Mouse (Mus musculus): ENCODE measurements around the gene Sub1.
A peak's percentile ranks its signal among the peaks of the same experiment; 100 is the strongest.

Sub1 gene

DNA sequence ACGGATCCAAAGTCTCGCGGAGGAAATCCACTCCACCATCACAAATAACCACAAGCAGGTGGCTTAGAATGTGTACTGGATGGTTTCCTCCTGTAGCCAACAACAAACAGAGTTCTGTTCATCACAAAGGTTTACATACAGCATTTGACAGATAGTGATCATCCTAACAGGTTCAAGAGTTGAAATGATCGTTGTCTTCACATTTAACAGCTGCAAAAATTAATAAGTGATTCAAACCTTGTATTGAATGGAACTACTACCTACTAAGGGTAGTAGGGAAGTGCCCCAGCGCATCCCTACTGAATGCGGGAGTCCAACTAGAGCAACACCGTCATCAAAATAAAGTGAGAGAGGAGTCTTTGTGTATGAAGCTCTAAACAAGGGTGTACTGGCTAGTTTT lies at the start of gene Sub1:
TSS of gene Sub1 (minus strand) at position 101 of the 400 bp plus-strand sequence.
- DNase-seq (ENCODE audit: low read depth, low spot score): no peak

DNA sequence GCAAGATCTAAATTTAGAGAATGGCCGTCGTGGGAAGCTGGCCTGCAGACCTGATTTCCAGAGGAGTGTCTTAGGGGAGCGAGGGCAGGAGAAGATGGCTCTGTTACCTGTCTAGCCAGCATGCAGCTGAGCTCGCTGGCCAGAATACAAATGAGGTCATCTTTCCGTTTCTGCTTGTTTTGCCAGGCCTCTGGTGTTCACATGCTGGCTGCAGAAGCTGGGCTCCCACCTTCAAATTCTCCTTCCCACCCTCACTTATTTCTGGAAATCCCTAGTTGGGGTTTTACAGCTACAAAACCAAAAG lies 43.6 kb upstream of the Sub1 start:
- no peak for DNase-seq (ENCODE audit: low read depth, low spot score)

DNA sequence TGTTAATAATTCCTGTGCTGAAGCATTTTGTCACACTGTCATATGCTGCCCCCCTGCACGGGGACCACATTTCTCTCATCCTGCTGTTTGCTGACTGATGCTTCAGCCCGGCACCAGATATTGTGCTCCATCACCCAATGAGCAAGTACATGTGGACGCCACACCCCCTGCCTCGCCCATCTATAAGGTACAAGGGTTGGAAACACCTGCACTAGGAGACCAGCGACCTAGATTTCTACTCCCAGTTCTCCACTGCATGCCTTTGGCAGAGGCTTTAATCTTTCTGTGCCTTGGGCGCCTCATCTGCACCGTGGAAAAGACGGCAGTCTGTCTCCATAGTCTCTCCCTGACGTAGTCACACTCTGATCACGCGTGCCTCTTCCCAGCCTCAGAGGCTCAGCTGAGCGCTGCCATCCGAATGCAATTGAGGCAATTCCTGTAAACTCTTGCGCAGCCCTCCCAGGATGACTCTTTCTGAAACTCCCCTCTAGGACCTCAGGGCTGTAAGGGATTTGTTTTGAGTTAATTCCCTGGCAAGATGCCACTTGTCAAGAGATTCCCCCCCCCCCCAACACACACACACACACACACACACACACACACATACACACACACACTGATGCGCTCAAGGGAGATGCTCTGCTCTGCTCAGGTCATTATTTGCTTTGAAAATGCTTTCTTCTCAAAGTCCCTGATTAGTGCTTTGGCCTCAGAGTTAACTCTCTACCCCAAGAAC lies 43.1 kb upstream of the Sub1 start:
- DNase-seq (ENCODE audit: low read depth, low spot score): peak; percentile 61

DNA sequence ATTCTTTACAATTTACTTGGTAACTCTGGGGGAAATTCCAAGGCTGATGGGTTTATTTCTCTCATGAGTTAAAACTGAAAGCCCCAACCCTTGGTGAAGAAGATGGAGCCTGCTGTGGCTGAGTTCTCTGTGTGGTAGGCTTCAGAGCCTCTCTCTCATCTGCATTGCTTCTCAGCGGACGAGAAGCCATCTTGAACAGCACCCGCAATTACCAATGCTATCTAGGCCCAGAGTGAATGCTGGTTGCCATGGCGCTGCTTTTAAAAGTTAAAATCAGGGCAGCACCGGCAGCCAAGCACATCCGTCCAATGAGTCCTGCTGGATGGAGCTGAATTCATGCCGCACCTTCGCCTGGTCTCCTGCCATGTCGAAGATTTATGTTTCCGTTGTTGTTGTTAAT lies 42.5 kb upstream of the Sub1 start:
- DNase-seq (ENCODE audit: low read depth, low spot score): peak; percentile 81

DNA sequence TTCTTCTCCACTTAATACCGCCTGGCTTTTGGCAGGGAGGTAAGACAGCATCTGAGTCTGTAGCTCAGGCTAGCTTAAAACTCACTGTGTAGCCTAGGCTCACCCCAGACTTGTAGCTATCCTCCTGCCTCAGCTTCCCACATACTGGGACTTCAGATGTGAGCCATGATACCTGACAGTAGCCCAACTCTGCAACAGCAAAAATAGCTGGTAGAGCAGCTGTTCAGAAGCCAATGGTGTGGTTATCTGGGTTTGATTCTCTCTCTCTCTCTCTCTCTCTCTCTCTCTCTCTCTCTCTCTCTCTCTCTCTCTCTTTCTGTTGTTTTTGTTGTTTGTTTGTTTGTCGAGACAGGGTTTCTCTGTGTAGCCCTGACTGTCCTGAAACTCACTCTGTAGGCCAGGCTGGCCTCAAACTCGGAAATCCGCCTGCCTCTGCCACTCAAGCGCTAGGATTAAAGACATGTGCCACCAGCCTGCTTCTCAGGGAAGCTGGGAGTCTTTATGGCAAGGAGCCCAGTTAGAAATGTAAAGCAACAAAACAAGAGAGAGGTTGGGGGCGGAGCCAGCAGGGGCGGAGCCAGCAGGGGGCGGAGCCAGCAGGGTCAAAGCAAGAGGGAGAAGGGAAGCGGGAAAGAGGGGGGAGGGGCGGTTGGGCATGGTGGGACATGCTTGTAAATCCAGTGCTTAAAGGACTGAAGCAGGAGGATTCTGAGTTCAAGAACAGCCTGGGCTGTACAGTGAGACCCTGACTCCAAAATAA lies 41.3 kb upstream of the Sub1 start:
- peak; percentile 94 for DNase-seq (ENCODE audit: low read depth, low spot score)

DNA sequence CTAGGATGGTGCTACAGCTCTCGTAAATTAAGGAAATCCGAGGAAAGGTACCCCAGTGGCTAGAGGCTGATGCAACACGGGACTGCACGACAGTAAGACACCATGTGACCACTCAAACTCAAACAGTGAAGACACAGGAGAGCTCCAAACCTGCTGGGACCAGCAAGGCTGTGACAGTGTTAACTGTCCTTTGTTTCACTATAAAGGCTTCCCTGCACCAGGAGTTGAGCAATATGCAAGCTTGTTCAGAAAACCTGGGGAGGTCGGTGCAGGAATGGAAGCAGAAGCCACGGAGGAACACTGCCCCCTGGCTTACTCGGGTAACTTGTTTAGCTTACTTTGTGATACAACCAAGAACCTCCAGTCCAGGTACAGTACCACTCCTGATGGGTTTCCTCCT lies 40.4 kb upstream of the Sub1 start:
- peak; percentile 88 for DNase-seq (ENCODE audit: low read depth, low spot score)

DNA sequence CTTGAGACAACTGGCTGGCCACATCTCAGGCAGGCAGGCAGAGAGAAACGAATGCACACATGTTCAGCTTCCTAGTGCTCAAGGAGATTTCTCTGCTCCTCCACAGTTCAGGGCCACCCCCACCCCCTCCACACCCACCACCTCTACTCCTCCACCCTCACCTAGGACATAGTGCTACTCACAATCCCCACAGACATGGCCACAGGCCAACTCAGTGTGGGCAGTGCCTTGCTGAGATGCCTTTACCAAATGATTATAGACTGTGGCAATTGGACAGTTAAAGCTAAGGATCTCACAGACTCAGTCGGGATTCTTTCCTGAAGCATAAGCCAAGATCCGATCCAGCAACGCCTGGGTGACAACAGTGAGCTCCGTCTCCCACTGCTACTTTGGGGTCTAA lies 39.9 kb upstream of the Sub1 start:
- DNase-seq (ENCODE audit: low read depth, low spot score): no peak

DNA sequence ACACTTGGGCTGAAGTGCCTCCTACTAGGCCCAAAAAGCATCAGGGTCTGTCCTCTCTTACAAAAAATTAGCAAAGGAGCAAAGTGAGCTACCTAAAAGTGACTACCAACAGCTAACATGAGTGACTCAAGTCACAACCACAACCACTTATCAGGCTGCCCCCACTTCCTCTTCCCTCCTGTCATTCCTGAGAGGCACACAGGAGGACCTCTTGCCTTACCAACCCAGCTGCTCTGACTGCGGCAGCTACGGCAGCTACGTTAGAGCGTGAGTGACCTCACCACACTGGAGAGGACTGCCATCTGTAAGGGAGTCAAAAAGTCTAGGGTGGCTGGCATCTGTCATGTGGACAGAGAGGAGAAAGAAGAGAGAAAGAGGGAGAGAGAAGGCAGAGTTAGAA lies 37.5 kb upstream of the Sub1 start:
- DNase-seq (ENCODE audit: low read depth, low spot score): no peak

DNA sequence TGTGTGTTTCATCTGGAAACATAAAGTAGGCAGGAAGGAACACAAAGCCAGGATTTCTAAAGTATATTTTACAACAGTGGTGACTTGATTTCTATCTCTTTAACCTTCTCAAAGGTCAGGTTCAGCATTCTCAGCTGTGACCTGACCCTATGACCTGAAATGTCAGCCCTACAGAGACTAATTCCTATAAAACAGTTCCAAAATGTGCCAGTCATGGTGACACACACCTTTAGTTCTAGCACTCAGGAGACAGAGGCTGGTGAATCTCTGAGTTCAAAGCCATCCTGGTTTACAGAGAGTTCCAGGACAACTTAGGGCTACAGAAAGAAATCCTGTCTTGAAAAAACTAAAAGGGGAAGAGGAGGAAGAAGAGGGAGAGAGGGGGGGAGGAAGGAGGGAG lies 36.4 kb upstream of the Sub1 start:
- peak; percentile 65 for DNase-seq (ENCODE audit: low read depth, low spot score)

DNA sequence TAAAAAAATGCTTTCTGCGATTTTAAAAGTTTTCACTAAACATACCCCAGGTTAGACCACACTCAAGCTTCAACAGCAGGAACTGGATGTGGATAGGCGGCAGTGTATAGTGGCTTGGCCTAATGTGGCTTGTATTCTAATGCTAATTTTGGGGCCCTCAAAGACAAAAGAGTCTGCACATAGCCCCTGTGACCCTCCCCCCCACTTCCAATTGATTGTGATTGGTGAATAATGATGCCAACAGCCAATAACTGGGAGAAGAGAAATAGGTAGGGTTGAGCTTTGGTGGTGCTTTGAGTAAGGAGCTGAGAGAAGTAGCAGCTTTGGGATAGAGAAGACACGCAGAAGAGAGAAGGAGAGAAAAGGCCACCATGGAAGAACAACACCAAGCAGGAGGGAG lies 35.7 kb upstream of the Sub1 start:
- peak; percentile 98 for DNase-seq (ENCODE audit: low read depth, low spot score)

DNA sequence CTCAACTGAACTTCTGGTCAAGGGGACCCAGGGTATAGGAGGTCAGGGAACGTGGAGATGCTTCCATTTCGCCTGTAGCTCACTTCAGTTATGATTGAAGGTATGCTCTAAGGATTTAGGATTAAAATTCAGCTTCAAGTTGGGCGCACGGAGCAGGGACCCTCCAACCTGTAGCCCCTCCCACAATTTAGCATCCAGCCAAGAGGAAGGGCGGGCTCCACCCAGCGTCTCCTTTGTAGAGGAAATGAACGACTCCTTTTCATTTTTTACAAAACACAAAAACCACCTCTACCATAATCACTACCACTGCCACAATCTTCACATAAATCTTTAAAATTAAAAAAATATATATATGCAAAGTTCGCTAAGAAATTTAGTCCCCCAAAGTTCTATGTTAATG lies 35.1 kb upstream of the Sub1 start:
- DNase-seq (ENCODE audit: low read depth, low spot score): peak; percentile 53

DNA sequence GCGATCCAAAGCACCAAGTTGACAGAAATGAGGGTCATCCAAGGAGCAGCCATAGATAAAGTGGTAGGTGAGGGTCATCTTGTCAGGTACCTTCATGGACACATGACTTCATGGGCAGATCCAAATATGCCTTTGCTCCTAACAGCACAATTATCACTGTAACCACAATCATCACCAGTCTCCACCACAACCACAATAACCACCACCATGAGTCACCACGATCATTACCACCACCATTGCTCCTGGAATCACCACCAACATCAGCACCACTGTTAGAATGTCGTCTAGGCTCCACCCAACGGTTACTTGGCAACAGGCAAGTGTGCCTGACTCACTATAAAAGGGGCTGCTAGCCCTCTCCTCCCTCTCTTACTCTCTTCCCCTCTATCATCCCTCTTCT lies 33.4 kb upstream of the Sub1 start:
- DNase-seq (ENCODE audit: low read depth, low spot score): no peak

DNA sequence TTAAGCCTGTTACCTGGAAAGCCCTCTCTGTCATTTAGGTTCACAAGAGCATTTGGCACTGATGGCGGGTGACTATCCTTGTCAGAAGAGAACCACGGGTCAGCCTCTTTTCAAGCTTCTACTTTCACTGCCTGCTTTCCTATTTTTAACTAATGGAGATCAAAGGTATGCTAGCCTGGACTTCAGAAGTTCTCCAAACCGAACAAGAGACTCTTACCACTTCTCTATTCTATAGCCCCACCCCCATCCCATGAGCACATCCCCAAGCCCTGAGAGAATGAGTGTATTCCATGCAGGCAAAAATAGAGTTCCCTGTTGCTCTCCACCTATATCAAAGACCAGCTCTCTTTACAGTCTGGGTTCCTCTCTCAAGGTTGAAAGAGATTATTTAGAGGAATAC lies 31.0 kb upstream of the Sub1 start:
- no peak for DNase-seq (ENCODE audit: low read depth, low spot score)

DNA sequence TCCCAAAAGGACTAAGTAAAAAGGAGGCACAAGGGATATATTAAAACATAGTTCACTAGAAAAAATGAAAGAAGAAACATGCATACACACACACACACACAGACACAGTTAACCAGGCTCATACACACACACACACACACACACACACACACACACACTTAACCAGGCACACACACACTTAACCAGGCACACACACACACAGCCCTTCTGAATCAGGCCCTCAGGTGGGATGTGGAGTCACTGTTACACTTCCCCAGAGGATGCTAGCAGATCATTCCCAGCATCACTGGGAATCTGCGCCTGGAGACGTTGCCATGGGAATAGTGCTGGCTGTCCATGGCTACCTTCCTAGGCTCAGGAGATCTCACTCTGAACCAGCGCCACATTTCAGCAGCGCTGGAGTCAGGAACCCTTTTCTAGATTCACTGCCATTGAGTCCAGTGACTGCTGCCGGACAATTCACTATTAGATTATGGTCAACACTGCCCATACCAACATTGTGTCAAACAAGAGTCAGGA lies 30.2 kb upstream of the Sub1 start:
- DNase-seq (ENCODE audit: low read depth, low spot score): no peak

DNA sequence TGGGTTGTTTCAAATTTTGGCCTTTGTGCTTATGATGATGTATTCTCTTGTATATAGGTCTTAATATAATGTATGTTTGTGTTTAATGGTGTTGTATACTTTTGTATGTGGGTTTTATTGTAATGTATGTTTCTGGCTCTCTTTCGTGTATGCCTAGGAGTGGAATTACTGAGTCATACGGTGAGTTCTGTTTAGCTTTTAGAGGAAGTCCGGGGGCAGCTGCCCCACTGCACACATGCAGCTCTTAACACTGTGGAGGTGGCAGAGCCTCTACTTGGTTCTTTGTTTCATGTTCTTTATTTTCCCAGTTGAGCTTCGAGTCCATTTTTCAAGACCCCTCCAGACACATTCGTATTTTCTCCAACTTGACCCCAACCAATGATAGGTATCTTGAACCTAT lies 29.2 kb upstream of the Sub1 start:
- no peak for DNase-seq (ENCODE audit: low read depth, low spot score)

DNA sequence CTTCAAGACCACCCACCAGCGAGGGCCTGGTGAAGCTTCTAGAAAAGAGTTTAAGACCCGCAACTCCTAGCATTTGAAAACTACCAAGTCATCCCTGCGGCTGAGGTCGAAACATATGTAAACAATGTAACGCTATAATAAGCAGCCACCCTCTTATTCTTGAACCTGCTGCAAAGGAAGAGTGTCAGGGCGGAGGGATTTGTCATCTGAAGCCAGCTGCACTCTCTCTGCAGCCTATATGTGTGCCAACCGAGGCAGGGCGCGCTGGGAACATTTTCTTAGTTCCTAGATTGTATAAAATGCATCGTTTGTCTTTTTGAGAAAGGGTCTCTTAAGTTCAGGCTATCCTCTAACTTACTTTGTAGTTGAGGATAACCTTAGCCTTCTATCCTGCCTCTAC lies 28.6 kb upstream of the Sub1 start:
- no peak for DNase-seq (ENCODE audit: low read depth, low spot score)

DNA sequence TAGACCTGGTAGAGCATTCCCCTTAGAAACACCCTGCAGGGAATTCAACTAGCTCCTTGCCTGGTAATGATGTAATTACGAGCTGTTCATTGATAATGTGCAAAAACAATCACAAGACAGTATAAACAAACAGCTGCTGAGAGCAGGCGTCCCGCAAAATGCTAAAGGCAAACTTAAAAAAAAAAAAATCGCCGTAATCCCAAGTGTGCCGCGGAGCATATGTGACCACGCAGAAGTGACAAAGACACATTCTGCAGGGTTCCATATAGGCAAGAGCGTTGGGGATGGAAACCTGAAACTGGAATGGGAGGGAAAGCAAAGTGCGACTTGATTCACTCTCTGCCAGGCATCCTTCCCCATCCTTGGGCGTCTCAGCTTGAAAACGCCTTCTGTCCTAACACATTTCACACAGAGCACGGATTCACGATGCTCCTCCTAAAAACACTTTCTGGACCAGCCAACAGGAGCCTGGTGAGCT lies 28.0 kb upstream of the Sub1 start:
- DNase-seq (ENCODE audit: low read depth, low spot score): no peak

DNA sequence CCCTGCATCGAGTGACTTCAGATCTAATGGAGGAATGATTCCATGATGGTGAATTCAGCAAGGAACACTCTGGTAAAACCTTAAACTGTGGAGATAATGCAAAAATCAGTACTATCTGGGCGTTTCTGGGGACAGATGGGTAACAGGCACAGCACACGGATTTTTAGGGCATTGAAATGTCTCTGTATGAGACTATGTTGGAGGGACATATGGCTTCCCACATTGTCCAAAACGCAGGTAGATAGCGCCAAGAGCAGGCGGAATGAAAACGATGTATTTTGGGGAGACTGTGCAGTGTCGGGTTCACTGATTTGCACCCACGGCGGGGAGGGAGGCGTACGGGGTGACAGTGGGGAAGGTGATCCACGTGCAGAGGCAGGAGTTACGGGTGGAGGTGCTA lies 22.7 kb upstream of the Sub1 start:
- DNase-seq (ENCODE audit: low read depth, low spot score): no peak

DNA sequence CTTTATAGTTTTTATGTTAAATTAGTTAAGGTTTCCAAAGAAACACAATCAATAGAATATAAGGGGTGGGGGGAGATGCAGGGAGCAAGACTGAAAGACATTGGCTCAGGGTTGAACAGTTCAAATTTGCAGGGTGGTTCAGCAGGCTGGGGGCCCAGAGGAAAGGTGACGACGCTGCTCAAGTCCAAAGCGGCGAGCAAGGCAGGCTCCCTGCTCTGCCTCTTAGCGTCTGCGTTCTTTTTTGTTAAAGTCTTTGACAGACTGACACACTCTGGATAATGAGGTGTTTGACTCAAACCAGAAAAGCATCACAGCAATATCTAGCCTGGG lies 21.6 kb upstream of the Sub1 start:
- DNase-seq (ENCODE audit: low read depth, low spot score): no peak

DNA sequence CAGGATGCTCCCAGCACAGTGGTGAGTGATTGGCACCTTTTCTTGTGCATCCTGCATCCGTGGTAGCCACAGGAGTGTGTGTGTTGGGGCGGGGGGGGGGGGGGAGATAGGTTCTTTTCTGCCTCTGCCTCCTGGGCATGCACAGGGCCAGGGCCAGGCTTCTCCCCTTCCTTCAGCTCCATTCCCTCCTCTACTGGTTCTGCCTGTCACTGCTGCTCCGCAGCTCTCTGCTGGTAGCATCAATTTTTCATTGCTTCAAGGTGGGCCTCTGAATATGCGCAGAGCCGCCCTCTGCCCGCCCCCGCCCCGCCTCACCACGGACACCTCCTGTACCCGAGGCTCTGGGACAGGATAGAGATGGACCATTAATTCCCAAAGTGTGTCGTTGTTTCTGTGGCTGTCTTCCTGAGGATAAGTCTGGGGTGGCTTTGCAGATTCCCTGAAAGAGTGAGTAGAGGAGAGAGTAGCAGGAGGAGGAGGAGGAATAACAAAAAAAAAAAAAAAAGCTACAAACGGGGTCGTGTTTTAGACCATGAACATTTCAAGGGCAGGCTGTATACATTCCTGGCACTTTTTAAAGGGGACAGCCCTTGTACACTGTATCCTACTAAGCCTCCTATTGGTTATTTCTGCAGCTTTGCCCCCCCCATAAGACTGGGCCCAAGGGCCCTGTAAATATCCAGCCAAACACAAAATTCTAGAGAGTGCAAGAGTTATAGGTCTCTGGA lies 21.1 kb upstream of the Sub1 start:
- no peak for DNase-seq (ENCODE audit: low read depth, low spot score)

DNA sequence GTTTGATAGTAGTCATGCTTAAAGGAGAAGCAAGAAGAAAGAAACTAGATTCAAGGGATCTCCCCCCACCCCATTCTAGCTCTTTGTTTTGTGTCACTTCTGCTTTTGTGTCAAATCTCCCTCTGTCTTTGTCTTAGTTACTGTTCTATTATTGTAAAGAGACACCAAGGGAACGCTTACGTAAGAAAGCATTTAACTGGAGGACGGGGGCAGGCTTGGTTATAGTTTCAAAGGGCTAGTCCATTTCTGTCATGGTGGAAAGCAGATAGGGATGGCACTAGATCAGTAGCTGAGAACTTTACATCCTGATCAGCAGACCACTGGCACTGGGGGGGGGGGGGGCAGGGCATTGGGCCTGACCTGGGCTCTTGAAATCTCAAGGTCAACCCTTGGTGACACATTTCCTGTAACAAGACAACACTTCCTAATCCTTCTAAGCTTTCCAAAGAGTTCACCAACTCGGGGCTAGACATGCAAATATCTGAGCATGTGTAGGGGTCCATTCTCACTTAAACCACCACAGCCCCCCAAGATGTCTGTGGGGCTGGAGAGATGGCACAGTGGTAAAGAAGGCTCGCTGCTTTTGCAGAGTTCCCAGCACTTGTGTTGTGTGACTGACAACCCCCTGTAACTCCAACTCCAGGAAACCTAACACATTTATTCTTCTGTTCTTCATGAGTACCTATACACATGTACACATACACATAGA lies 17.6 kb upstream of the Sub1 start:
- no peak for DNase-seq (ENCODE audit: low read depth, low spot score)

Measured in R1 (cell line).